Mouse (Mus musculus): ENCODE results near the gene Dnaic2. TPM values are rescaled to one million over a fixed set of nuclear protein-coding genes. Genes with fewer than 3 reads are reported as not detected.

Dnaic2 gene
- polyA plus RNA-seq, 1 experiment: not detected

GRCm38 (mm10) chr11:114684627-114685373 is 42.4 kb upstream of the Dnaic2 start:
- Histone ChIP-seq H3K27ac (ENCODE audit: control insufficient read depth, insufficient read depth, low read depth, low read length, poor library complexity) (no peak overlapping the region), H3K4me3 (replicated peaks; ENCODE audit: control insufficient read depth, low read depth, low read length) (no peak overlapping the region), H3K4me1 (ENCODE audit: control insufficient read depth, insufficient read depth, low read length) (no peaks in the 10 kb centered on the region; the same call in 1 of the 2 replicates)
- no peak for TF ChIP-seq POLR2A (IDR thresholded peaks at IDR 0.05; ENCODE audit: borderline replicate concordance, control insufficient read depth, low read depth, low read length)
- TF ChIP-seq CTCF (IDR thresholded peaks at IDR 0.05; ENCODE audit: control insufficient read depth, insufficient read depth, low read length): no peak
- WGBS: 84% methylated on average over 14 of the region's 14 CpGs

- H3K4me1 ChIP-seq (ENCODE audit: control insufficient read depth, insufficient read depth, low read length): no peaks in the 10 kb centered on the region; the same call in 1 of the 2 replicates
- WGBS: 78% methylated on average over 9 of the region's 9 CpGs
- no peak overlapping the region for H3K4me3 ChIP-seq (replicated peaks; ENCODE audit: control insufficient read depth, low read depth, low read length)
- no peak for TF ChIP-seq CTCF (IDR thresholded peaks at IDR 0.05; ENCODE audit: control insufficient read depth, insufficient read depth, low read length)
- no peak for TF ChIP-seq POLR2A (IDR thresholded peaks at IDR 0.05; ENCODE audit: borderline replicate concordance, control insufficient read depth, low read depth, low read length)
- no peak overlapping the region for H3K27ac ChIP-seq (ENCODE audit: control insufficient read depth, insufficient read depth, low read depth, low read length, poor library complexity)
These were observed 41.6 kb upstream of the Dnaic2 start for GRCm38 (mm10) chr11:114685526-114686040.

- Histone ChIP-seq H3K27ac (ENCODE audit: control insufficient read depth, insufficient read depth, low read depth, low read length, poor library complexity) (no peak overlapping the region), H3K4me1 (ENCODE audit: control insufficient read depth, insufficient read depth, low read length) (no peaks in the 10 kb centered on the region; the same call in 1 of the 2 replicates)
- 84% methylated on average over 16 of the region's 16 CpGs for WGBS
These were observed 40.8 kb upstream of the Dnaic2 start for GRCm38 (mm10) chr11:114686221-114686959.

GRCm38 (mm10) chr11:114687574-114688188 is 39.5 kb upstream of the Dnaic2 start:
- WGBS: 65% methylated on average over 9 of the region's 10 CpGs

More at GRCm38 (mm10) chr11:114686221-114686959, 40.8 kb upstream of the Dnaic2 start:
- no peak overlapping the region for H3K4me3 ChIP-seq (replicated peaks; ENCODE audit: control insufficient read depth, low read depth, low read length)
- TF ChIP-seq CTCF (IDR thresholded peaks at IDR 0.05; ENCODE audit: control insufficient read depth, insufficient read depth, low read length) (no peak), POLR2A (IDR thresholded peaks at IDR 0.05; ENCODE audit: borderline replicate concordance, control insufficient read depth, low read depth, low read length) (no peak)

GRCm38 (mm10) chr11:114688729-114689128 is 38.5 kb upstream of the Dnaic2 start:
- 65% methylated on average over 3 of the region's 3 CpGs for WGBS
- Histone ChIP-seq H3K4me1 (ENCODE audit: control insufficient read depth, insufficient read depth, low read length) (no peaks in the 10 kb centered on the region; the same call in 1 of the 2 replicates), H3K4me3 (replicated peaks; ENCODE audit: control insufficient read depth, low read depth, low read length) (no peak overlapping the region), H3K27ac (ENCODE audit: control insufficient read depth, insufficient read depth, low read depth, low read length, poor library complexity) (no peak overlapping the region)
- TF ChIP-seq POLR2A (IDR thresholded peaks at IDR 0.05; ENCODE audit: borderline replicate concordance, control insufficient read depth, low read depth, low read length) (no peak), CTCF (IDR thresholded peaks at IDR 0.05; ENCODE audit: control insufficient read depth, insufficient read depth, low read length) (no peak)

More at GRCm38 (mm10) chr11:114687574-114688188, 39.5 kb upstream of the Dnaic2 start:
- TF ChIP-seq POLR2A (IDR thresholded peaks at IDR 0.05; ENCODE audit: borderline replicate concordance, control insufficient read depth, low read depth, low read length) (no peak), CTCF (IDR thresholded peaks at IDR 0.05; ENCODE audit: control insufficient read depth, insufficient read depth, low read length) (no peak)
- no peak overlapping the region for H3K4me3 ChIP-seq (replicated peaks; ENCODE audit: control insufficient read depth, low read depth, low read length)
- no peaks in the 10 kb centered on the region; the same call in 1 of the 2 replicates for H3K4me1 ChIP-seq (ENCODE audit: control insufficient read depth, insufficient read depth, low read length)
- no peak overlapping the region for H3K27ac ChIP-seq (ENCODE audit: control insufficient read depth, insufficient read depth, low read depth, low read length, poor library complexity)

GRCm38 (mm10) chr11:114690192-114690591 is 37.0 kb upstream of the Dnaic2 start:
- TF ChIP-seq POLR2A (IDR thresholded peaks at IDR 0.05; ENCODE audit: borderline replicate concordance, control insufficient read depth, low read depth, low read length) (no peak), CTCF (IDR thresholded peaks at IDR 0.05; ENCODE audit: control insufficient read depth, insufficient read depth, low read length) (no peak)
- H3K4me1 ChIP-seq (ENCODE audit: control insufficient read depth, insufficient read depth, low read length): no peaks in the 10 kb centered on the region; the same call in 1 of the 2 replicates
- 93% methylated on average over 15 of the region's 15 CpGs for whole genome bisulfite sequencing

GRCm38 (mm10) chr11:114691454-114692182 is 35.6 kb upstream of the Dnaic2 start:
- Histone ChIP-seq H3K27ac (ENCODE audit: control insufficient read depth, insufficient read depth, low read depth, low read length, poor library complexity) (no peak overlapping the region), H3K4me1 (ENCODE audit: control insufficient read depth, insufficient read depth, low read length) (no peaks in the 10 kb centered on the region), H3K4me3 (replicated peaks; ENCODE audit: control insufficient read depth, low read depth, low read length) (no peak overlapping the region)
- no peak for TF ChIP-seq POLR2A (IDR thresholded peaks at IDR 0.05; ENCODE audit: borderline replicate concordance, control insufficient read depth, low read depth, low read length)
- TF ChIP-seq CTCF (IDR thresholded peaks at IDR 0.05; ENCODE audit: control insufficient read depth, insufficient read depth, low read length): no peak
- 72% methylated on average over 6 of the region's 6 CpGs for WGBS

More at GRCm38 (mm10) chr11:114690192-114690591, 37.0 kb upstream of the Dnaic2 start:
- Histone ChIP-seq H3K4me3 (replicated peaks; ENCODE audit: control insufficient read depth, low read depth, low read length) (no peak overlapping the region), H3K27ac (ENCODE audit: control insufficient read depth, insufficient read depth, low read depth, low read length, poor library complexity) (no peak overlapping the region)

All from bone marrow, adult 2 months (tissue).